Mouse (Mus musculus) cerebellum, postnatal 36 days (tissue): ENCODE data around the gene Fgfr2.
A peak's percentile ranks its signal among the peaks of the same experiment; 100 is the strongest.

Experiments used
- DNase-seq, 2 experiments: peaks; one replicate each; pipeline ENCODE4 v3.0.0; 2021 to 2022; ENCODE audit warnings: mixed read lengths in 2 of 2

Gene Fgfr2

DNA sequence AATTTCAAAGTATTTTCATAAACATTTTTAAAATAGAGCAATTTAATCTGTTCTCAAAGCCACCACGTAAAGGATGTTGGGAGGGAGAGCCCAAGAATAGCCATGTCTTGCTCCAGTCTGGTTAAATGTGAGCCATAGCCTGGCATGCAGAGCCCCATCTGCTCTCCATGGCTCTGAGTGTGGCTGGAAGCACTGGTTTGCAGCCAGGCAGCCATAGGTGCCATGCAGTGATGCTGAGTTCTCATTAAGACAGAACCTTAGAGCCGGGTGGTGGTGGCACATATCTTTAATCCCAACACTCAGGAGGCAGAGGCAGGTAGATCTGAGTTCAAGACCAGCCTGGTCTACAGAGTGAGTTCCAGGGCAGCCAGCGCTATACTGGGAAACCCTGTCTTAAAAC, 2822.5 kb downstream of the Fgfr2 start:
- no peak for DNase-seq

DNA sequence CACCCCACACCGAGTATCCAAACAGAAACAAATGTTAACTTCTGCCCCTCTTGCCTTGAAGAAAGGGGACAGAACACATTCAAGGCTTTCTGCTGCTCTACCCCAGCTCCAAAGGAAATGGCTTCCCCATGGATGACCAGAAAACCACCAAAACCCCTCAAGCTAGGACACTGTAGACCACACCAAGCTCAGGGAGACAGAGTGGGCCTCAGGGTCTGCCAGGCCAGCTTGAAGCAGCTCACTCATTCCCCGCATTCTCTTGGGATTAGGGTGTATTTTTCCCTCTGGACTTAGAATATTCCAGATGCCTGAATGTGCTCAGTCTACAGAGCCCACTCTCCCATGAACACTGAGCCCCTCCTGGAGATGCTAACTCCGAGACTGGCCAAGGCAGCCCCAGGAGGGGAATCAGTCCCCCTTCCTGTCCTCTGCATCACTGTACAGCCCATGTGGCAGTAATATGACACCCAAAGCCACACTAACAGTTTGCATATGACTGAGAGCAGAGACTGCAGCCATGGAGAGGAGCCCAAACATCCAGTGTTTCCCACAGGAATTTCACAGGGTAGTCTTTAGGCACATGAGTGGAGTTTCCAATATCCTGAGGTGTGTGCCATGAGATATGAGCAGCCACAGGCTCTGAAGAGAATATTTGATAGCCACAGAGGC, 2824.1 kb downstream of the Fgfr2 start:
- no peak for DNase-seq

DNA sequence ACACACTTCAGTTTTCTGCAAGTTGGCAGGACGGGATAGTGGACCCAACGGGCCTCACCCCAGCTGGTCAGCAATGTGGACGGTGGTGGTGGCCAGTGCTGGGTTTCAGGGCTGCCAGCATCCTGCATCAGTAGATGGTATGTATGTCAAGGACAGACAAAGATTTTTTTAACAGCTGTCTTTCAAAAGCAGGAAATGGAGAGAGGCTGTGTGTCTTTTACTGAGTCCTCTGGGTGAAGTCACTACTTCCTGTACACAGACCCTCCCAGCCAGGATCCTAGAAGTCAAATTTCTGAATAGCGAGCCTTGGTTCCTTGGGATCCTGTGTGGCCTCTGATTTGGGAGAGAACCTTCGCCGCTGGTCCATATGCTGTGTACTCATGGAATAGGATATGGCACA, 2832.0 kb downstream of the Fgfr2 start:
- no peak for DNase-seq

DNA sequence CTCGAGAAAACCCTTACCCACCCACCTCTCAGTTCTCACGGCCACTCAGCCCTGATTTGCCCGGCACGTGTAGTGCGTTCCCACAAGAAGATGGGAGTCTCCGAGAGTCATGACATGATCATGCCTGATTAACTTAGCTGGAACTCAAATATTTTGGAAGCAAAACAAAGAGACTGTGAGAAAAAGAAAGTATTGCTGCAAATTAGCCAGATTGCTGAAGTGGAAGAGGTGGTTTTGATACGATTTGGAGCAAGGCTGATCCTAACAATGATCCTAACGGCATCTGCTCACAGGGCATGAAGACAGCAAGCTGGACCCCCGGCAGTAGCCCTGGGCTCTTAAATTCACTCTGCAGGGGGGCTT, 2833.7 kb downstream of the Fgfr2 start:
- no peak for DNase-seq

DNA sequence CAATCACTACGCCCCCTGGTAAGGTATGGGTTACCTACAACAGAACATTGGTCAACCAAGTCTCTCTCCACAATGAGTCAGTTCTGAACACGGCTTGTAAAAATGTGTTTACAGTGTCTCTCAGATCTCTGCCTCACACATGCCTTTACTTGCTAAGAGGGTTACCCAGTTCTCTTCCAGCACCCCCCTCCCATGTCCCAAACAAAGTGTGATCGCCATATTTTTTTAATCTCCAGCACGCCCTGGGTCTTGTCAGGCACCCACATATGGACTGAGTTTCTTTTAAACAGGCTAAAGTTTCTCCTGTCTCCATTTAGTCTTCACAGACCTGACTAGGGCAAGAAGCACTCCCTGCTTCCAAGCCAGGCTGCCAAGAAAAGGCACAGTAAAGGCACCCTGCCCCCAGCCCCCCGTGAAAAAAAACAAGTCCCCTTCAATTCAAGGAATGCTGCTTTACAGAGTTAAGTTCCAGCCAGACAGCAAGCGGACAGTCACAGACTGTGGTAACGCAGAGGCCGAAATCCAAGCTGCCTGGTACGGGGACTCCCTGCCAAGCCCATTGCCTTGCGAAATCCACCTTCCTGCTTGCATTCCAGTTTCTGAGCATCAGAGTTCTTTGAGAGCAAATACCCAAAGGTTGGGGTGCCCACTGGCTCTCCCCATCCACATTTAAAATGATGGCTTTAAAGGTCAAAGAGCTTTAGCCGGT, 2834.3 kb downstream of the Fgfr2 start:
- peak in 1 of 2 experiments; percentile 9 for DNase-seq

DNA sequence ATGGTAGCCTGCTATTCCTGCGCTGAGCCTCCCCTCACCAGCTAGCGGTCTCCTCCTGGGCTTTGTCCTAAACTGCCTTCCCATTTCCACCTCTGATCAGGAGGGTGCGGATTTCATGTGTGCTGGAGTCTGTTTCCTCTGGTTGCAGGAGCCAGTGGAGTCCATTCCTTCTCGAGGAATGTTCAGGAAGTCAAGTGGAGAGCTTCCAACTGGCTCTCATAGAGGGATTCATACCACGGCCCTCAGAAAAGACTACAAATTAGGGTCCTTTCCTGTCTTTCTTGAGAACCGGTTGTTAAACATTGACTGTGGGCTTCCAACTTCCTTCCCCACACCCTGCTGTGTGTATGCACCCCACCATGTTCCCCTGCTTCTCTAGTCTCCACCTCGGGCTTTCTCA, 2834.9 kb downstream of the Fgfr2 start:
- DNase-seq: no peak

DNA sequence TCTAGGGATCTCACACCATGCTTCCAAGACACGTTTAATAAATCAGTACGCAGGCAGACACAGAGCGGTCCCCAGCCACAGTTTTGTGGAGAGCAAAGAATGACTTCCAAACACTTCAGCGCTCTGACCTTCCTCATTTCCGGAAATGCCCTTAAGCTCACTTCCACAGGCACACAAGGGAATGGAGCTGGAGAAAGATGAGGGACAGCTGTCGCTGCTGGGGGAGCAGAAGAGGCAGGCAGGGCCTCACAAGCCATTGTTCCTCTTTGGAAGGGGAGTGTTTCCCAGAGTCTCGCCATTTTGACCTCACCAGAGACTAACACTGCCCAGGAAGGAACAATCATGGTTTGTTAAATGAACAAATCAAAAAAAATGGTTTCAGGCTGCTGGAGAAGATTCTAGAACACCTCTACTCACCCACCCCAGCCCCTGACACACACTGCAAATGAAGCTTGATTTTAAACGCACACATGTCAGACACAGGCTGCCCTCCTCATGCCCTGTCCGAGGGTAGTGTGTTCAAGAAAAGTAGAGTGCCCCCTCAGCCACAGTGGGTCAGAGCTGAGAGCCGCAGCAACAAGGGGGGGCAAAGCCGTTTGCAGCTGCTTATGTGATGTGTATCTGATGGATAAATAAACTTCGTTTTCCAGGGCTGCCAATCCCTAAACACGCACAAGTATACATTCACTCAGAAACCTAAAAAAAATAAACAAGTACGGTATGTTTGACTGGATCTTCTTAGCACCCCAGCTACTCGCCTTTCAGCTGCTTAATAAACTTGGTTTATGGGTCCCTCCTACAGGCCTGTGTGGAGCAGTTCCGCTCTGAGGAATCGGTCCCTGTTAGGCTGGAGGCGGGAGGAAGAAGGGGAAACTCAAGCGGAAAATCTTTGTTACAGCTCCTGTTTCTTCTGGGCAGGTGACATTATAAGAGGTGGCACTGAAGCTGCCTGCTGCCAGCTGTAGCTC, 2844.1 kb downstream of the Fgfr2 start:
- DNase-seq: no peak

DNA sequence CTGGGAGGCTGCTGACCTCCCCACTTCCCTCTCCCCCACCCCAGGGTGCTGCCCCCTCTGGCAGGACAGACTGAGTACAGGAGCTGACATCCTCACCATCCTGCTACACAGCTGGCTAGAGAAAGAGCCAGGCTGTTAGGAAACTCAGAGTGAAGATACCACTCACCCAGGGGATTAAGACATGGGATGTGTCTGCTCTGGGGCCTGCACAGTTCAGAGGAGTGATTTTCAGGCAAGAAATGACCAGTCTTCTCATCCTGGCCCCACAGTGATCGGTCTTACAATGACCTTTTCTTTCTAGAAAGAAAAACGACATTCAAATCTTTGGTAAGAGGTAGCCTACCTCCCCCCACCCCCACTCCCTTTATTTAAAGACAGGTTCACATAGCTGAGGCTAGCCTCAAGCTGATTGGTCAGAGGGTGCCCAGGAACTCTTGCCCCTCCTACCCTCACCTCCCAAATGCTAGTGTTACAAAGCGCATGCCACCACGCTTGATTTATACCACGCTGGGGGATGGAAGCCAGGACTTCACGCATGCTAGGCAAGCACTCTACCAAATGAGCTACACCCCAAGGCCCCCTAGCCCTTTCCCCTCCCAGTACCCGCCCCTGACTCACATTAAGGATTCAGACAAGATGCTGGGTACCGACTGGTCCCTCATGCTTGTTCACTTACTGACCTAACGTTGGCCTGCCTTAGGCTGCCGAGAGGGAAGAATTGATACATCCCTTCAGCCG, 2845.0 kb downstream of the Fgfr2 start:
- DNase-seq: no peak

DNA sequence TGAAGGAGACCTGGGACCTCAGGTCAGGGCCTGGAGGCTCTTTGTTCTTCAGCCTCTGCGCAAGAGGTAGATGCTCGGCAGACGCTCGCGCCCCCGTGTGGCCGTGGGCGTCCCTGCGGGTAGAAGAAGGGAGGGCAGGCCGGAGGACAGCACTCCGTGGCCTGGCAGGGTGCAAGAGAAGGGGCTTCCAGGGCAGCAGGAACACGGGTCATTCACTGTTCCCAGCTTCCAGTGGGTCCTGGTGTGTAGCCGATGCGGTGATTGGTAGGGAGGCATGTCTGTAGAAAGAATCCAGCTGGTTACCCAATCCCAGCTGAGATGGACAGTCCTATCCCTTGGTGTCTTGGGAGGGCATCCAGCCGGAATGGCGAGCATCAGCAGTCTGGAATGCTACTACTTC, 2849.9 kb downstream of the Fgfr2 start:
- DNase-seq: peak; percentile 68 to 74

DNA sequence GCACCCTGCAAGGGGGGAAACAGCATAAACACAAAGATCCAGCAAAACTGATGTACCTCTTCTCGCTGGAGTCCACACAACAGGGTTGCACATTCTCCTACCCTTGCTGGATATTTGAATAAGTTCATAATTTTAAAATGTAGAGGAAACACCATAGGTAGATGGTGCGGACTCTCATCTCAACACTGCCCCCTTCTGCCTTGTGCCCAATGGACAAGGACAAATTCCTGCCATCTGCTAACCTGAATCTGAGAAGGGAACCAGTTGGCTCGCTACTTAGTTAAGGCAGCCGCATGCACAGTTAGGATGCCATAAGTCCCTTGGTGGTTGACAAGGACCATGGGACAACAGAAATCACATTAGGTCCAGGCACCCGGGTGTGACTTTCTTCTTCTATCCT, 2852.3 kb downstream of the Fgfr2 start:
- no peak for DNase-seq

DNA sequence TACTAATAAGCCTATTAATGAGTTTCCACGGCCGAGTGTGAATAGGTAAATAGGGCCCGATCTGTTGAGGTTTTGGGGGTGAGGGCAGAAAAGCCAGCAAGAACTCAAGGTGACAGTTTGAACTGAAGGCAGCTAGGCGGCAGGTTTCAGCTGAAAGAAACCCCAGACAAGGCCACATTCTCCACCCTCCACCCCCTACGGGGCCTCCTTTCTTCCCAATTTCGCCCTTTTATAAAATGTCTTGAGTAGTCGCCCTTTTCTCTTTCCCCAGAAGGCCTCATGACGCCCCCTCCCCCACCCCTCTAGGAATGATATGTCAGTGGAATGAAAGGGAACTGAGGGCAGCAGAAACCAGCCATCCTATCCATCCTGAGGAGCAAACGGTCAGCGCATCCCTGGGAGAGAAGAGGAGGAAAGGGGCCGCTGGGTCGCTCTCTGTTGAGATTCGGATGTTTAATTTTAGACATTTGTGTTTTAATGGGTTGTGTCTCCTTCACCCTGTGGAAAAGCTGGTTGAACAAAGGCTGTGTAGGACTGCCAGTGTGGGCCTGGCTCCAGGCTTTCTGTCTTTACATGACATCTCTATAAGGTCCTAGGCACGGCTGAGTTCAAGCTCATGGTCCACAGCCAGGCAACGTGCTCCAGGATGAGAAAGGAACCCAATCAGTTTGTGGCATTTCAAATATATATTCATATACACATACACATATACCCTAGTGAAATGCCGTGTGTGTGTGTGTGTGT, 2853.9 kb downstream of the Fgfr2 start:
- DNase-seq: no peak

DNA sequence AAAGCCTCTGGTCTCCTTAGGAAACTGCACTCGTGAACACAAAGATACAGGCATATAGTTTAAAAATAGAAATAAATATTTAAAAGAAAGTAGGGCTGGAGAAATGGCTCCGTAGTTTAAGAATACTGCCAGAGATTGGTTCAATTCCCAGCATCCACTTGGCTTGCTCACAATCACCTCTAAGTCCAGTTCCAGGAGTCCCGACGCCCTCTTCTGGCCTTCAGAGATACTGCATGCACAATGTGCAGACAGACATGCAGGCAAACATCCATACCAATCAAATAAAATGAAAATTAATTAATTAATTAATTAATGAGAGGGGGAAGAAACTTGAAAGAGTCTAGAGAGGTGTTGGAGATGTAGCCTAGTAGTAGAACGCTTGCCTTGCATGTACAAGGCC, 2856.1 kb downstream of the Fgfr2 start:
- no peak for DNase-seq

DNA sequence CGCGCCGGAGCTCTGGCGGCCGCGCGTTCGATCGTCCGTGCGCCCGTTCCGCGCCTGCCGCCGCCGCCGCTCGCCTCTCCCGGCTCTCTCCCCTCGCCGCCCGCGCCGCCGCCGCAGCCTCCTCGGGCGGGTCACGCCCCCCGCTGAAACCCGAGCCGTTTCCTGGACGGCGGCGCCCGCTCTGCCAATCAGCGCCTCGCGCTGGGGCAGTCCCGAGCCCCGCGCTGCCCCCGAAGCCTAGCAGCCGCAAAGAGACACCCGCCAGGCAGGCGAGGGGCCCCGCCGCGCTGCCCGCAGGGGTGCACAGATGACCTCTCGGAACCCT, 2857.0 kb downstream of the Fgfr2 start:
- peak in 1 of 2 experiments; percentile 39 for DNase-seq

DNA sequence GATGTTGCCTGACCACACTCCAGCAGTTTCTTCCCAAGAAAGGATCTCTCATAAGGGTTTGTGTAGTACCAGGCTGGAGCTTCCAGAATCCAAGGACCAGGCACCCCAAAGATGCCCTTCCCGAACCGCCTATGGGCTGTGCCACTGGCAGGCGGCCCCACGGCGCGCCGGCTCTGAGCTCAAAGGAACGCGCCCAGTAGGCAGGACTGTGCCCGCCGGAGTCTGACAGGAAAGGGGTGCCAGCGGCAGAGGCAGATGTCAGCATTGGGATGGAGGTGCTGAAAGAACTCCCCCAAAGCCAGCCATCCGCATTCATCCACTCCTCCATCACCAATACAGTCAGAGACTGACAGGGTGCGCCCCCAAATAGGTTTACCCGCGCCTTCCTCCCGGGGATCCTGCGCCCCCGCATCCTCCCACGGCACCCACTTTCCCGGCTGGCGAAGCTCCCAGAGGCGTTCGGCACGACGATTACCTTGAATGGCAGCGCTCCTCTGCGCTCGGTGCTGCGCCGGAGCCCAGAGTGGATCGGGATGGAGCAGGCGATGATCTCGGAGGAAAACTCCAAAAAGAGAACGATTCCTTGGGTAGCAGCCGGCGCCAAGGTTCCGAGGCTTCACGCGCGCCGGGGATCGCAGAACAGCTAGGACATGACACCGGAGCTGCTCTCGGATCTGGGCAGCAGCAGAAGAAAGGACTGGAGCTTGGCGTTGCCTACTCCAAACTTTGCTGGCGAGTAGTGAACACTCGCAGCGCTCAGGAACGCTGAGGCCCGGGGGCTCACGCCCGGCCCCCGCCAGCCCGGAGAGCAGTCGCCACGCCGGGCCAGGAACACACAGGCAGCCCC, 2857.6 kb downstream of the Fgfr2 start:
- DNase-seq: no peak

DNA sequence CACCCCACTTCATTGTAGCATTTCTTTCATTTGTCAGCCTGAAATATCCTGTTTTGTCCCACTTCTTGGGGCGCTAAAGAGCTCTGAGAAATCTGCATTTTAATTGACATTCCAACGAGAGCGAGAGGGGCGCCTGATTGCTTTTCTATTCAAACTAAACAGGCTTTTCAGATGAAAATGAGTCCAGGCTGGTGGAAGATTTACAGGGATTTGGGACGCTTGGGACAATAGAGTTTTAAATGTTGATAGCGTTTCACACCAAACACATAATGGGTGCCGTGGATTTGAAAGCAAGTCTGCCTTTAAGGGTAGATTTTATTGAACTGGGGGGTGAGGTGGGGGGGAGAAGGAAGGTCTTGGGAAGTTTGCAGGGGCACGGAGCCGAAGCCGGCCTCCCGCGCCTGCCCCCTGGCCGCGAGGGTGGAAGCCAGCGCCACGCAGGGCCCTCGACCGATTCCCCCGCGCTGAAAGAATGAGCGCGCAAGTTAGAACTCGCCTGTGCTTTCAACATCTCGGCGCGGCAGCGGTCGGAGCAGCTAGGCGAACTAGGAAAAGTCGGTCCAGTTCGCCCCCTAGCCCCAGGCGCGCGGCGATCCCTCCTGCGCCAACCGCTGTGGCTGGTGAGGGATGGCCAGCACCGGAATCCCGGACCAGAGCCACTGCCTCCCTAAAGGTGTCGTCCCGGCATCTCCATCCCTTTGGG, 2858.4 kb downstream of the Fgfr2 start:
- peak in 1 of 2 experiments; percentile 11 for DNase-seq

DNA sequence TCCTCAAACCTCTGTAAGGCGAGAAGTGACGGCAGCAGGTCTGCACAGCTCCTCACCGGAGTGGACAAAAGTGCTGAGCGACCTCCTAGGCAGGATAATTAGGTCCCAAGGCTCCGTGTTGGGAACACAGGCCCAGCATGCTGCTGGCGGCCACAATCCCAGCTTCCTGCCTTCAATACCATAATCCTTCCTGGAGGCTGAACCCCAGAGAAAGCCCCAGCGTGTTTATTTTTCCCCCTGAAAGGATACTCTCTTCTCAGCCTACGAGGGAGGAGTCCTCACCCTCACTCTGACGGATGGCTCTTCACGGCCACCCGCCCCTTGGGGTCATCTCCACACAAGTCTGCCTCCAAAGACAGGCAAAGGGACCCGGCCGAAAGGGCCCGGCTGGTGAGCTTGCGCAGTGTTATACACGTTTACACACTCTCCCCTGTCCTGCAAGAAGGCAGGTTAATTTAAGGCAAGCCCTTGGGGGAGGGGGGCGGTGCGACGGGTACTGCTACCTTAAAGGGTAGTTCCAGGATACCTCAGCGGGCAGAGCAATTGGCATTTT, 2859.3 kb downstream of the Fgfr2 start:
- DNase-seq: no peak

DNA sequence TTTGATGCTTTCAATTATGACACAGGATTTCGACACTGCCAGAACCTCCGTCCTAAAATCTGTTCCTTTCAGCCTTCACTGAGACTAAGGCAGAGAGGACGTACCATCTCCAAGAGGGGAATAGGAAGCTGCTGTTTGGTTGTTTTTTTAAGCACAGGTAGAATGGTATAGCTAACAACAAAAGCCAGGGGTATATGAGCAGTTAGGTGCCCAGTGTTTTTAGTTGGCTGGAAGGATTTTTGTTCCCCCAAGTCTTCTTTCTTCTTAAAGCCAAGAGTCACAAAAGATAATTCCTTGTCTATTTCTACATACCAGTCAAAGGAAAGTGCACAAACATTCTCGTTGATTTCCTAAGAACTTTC, 2859.9 kb downstream of the Fgfr2 start:
- DNase-seq: no peak

DNA sequence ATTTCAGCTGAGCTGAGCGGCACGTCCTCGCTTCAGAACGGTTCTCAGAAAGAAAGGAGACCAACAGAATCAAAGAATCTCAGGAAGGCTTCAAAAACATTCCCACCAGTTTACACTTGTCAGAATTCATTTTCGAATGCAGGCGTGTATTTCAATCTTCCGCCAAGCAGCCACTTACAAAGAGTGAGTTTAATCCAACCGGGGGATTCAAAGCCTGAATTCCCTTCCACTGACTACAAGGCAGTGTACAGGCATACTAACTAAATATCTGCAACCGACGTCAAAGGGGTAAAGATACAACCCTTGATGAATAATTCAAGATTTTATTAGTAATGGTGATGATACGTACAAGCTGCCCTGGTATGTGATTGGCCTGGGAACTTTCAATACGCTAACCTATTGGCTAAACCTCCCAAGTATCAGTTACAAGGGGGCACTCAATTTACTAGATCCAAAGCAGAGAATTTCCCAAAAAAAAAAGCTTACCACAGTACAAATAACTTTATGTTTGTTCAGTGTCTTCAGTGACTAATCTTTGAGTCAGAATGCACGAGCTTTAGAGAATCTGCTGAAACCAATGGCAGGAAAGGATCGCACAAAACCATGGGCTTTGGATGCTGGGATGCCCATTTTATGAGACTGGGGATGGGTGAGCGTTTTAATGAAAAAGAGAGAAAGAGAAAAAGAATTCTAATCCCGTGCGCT, 2860.5 kb downstream of the Fgfr2 start:
- DNase-seq: no peak

DNA sequence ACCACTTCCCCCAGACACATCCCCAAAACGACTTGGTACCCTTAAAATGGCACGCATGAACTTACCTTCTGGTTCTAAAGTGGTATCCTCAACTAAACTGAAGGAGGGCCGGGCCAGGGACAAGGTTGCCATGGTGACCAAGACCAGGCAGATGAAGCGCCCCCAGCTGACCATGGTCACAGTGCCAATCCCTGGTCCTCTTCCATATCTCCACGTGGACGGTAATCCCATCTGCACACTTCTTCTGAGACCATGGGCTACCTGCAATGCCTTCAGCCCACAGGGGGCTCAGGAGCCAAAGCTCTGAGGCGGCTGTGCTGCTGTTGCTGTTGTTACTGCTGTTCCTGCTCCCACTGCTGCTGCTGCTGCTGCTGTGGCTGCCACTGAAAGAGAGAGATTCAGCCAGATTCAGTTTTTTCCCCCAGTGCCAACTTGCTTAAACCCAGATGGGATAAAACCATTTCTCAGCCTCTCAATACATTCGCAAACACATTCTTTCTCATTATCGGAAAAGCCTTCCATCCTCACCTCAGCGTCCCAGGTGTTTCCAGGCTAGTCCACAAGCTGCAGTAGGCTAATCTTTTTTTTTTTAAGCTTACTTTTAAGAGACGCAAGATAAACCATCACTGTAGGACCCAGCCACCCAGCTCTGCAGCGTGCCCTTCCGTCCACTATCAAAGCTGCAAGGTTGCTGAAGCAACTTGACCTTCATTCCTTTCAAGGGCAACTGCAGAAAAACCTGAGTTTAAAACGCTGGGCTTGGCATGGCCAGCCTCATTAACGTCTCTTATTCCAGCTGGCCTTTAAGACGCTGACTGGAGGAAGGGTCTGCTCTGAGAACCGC, 2861.2 kb downstream of the Fgfr2 start:
- no peak for DNase-seq
